Mouse (Mus musculus) brain, adult 2 months (tissue): Measurements from ENCODE around the gene Triobp.
"Not testable (repeated sequence)": the region's sequence is repeated elsewhere in the genome, so short reads cannot be mapped to it uniquely, and the experiment has no call there.

Experiments used
- DNase-seq: peaks from one replicate; pipeline ENCODE4 v3.0.0; 2011; ENCODE audit warnings: low read depth, low spot score

Triobp gene

GRCm38 (mm10) chr15:79000357-79000791 lies 52.9 kb downstream of the Triobp start:
- peak; percentile 85 for DNase-seq

- no peak for DNase-seq
These were observed 54.0 kb downstream of the Triobp start for GRCm38 (mm10) chr15:79001559-79001958.

- DNase-seq, result peak; percentile 48
These were observed 54.5 kb downstream of the Triobp start for GRCm38 (mm10) chr15:79002036-79002435.

GRCm38 (mm10) chr15:79003079-79003478 lies 55.6 kb downstream of the Triobp start:
- no peak for DNase-seq

- DNase-seq, result no peak
These were observed 58.1 kb downstream of the Triobp start for GRCm38 (mm10) chr15:79005581-79005980.

- peak; percentile 73 for DNase-seq
These were observed 59.1 kb downstream of the Triobp start for GRCm38 (mm10) chr15:79006638-79007037.

GRCm38 (mm10) chr15:79007059-79007458 lies 59.5 kb downstream of the Triobp start:
- DNase-seq, result no peak

- not testable (repeated sequence) for DNase-seq
These were observed 60.3 kb downstream of the Triobp start for GRCm38 (mm10) chr15:79007836-79008235.

GRCm38 (mm10) chr15:79009734-79010133 lies 62.2 kb downstream of the Triobp start:
- DNase-seq, result no peak

GRCm38 (mm10) chr15:79011550-79011949 lies 64.0 kb downstream of the Triobp start:
- DNase-seq, result no peak

- no peak for DNase-seq
These were observed 65.9 kb downstream of the Triobp start for GRCm38 (mm10) chr15:79013382-79013781.

GRCm38 (mm10) chr15:79018191-79018590 lies 70.7 kb downstream of the Triobp start:
- DNase-seq, result no peak

- DNase-seq, result no peak
These were observed 71.4 kb downstream of the Triobp start for GRCm38 (mm10) chr15:79018886-79019285.

GRCm38 (mm10) chr15:79022671-79023230 lies 75.2 kb downstream of the Triobp start:
- no peak for DNase-seq

- no peak for DNase-seq
These were observed 75.8 kb downstream of the Triobp start for GRCm38 (mm10) chr15:79023366-79023765.

GRCm38 (mm10) chr15:79025687-79026308 lies 78.3 kb downstream of the Triobp start:
- peak; percentile 43 for DNase-seq

GRCm38 (mm10) chr15:79026511-79027290 lies 79.2 kb downstream of the Triobp start:
- DNase-seq, result no peak

GRCm38 (mm10) chr15:79027291-79028205 lies 80.0 kb downstream of the Triobp start:
- DNase-seq, result no peak

GRCm38 (mm10) chr15:79028237-79028738 lies 80.8 kb downstream of the Triobp start, which contains the start of gene H1f0:
TSS of gene H1f0 (plus strand) at chr15:79028450.
- DNase-seq, result peak; percentile 96

GRCm38 (mm10) chr15:79028823-79029484 lies 81.4 kb downstream of the Triobp start:
- no peak for DNase-seq
